Mouse (Mus musculus) kidney, embryonic 14.5 days (tissue): ENCODE data around the gene Slc25a3. TPM values are rescaled to one million over a fixed set of nuclear protein-coding genes. Genes with fewer than 3 reads are reported as not detected.

ENCODE experiments used
- ATAC-seq: fragments of 200-750 bp; cut with Nextera tagmentation; 2 replicates; pipeline ENCODE4 v1.8.0; 2017; ENCODE audit warnings: moderate number of reproducible peaks, mild to moderate bottlenecking, moderate TSS enrichment, moderate library complexity; ENCODE audit not compliant: low FRiP score, low TSS enrichment
- H3K27ac ChIP-seq: fragments of 300-500 bp; sonication (generic); 2 replicates; pipeline ENCODE4 v1.5.1; 2014; ENCODE audit warnings: low read depth, mild to moderate bottlenecking, low read length, moderate library complexity, mixed read lengths
- H3K27me3 ChIP-seq: fragments of 300-500 bp; sonication (generic); 2 replicates; pipeline ENCODE4 v1.6.1; 2014; ENCODE audit warnings: mild to moderate bottlenecking, low read length; ENCODE audit not compliant: control insufficient read depth, insufficient read depth
- H3K36me3 ChIP-seq: fragments of 300-500 bp; sonication (generic); 2 replicates; pipeline ENCODE4 v1.6.1; 2014; ENCODE audit warnings: low read length, mixed read lengths; ENCODE audit not compliant: control insufficient read depth, insufficient read depth
- H3K4me1 ChIP-seq: fragments of 300-500 bp; sonication (generic); 2 replicates; pipeline ENCODE4 v1.6.1; 2014; ENCODE audit warnings: low read length, mixed read lengths; ENCODE audit not compliant: control insufficient read depth, insufficient read depth
- H3K4me2 ChIP-seq: fragments of 300-500 bp; sonication (generic); replicated peaks from 2 replicates; pipeline ENCODE4 v1.6.1; 2014; ENCODE audit warnings: low read depth, mild to moderate bottlenecking, low read length
- H3K4me3 ChIP-seq: fragments of 300-500 bp; sonication (generic); 2 replicates; pipeline ENCODE4 v1.5.1; 2014; ENCODE audit warnings: mild to moderate bottlenecking, low read length
- H3K9ac ChIP-seq: fragments of 300-500 bp; sonication (generic); 2 replicates; pipeline ENCODE4 v1.6.1; 2014; ENCODE audit warnings: low read depth, mild to moderate bottlenecking, low read length, moderate library complexity
- H3K9me3 ChIP-seq: fragments of 300-500 bp; sonication (generic); 2 replicates; pipeline ENCODE4 v1.6.1; 2016; ENCODE audit warnings: low read length; ENCODE audit not compliant: control insufficient read depth
- WGBS: fragments of 180-500 bp; shearing (Covaris S2); extraction: QIAGEN DNeasy Blood & Tissue Kit; methylation state at CpG from one replicate; pipeline ENCODE4 v1.1.7; 2014; 5-methylcytosine and 5-hydroxymethylcytosine counted together
- polyA plus RNA-seq: library from polyadenylated mRNA; unstranded; fragments of >200 nt; fragmentation: Nextera tagmentation; extraction: Ambion mirVana; gene quantifications from 2 replicates; pipeline ENCODE4 v1.2.1, GENCODE M21; 2014

The Slc25a3 gene
- polyA plus RNA-seq, 1 experiment from 2014 or later, result 625 TPM

- Histone ChIP-seq H3K27ac (no peak overlapping the region), H3K36me3 (peaks cover 49% of the 10 kb centered on the region), H3K4me3 (no peak overlapping the region), H3K9ac (no peak overlapping the region), H3K4me1 (no peaks in the 10 kb centered on the region), H3K9me3 (no peaks in the 10 kb centered on the region), H3K4me2 (no peak overlapping the region), H3K27me3 (no peaks in the 10 kb centered on the region)
- 97% methylated on average over 7 of the region's 7 CpGs for WGBS
- no peak for ATAC-seq
Observed at GRCm38 (mm10) chr10:91145413-91145812, 21.6 kb upstream of the Slc25a3 start.

- H3K27ac ChIP-seq, result no peak overlapping the region
- H3K9ac ChIP-seq, result no peak overlapping the region
- H3K4me2 ChIP-seq, result no peak overlapping the region
- 73% methylated on average over 18 of the region's 18 CpGs for WGBS
- no peaks in the 10 kb centered on the region for H3K27me3 ChIP-seq
- H3K9me3 ChIP-seq, result no peaks in the 10 kb centered on the region
- no peaks in the 10 kb centered on the region for H3K4me1 ChIP-seq
- no peak overlapping the region for H3K4me3 ChIP-seq
- H3K36me3 ChIP-seq, result peaks cover 30% of the 10 kb centered on the region
- ATAC-seq, result no peak
Observed at GRCm38 (mm10) chr10:91143313-91144230, 19.7 kb upstream of the Slc25a3 start.

- no peak for ATAC-seq
- H3K4me1 ChIP-seq, result no peaks in the 10 kb centered on the region
- 58% methylated on average over 10 of the region's 10 CpGs for WGBS
- no peak overlapping the region for H3K4me2 ChIP-seq
- H3K9me3 ChIP-seq, result no peaks in the 10 kb centered on the region
- no peak overlapping the region for H3K27ac ChIP-seq
- peaks cover 26% of the 10 kb centered on the region for H3K36me3 ChIP-seq
- H3K4me3 ChIP-seq, result no peak overlapping the region
- H3K27me3 ChIP-seq, result no peaks in the 10 kb centered on the region
- H3K9ac ChIP-seq, result no peak overlapping the region
Observed at GRCm38 (mm10) chr10:91142654-91143191, 18.9 kb upstream of the Slc25a3 start.

- Histone ChIP-seq H3K9me3 (no peaks in the 10 kb centered on the region), H3K27ac (no peak overlapping the region), H3K27me3 (no peaks in the 10 kb centered on the region), H3K4me3 (no peak overlapping the region), H3K36me3 (peaks cover 16% of the 10 kb centered on the region), H3K4me2 (no peak overlapping the region), H3K4me1 (no peaks in the 10 kb centered on the region), H3K9ac (no peak overlapping the region)
- no peak; the same call in 1 of the 2 replicates for ATAC-seq
- WGBS, result 45% methylated on average over 2 of the region's 2 CpGs
Observed at GRCm38 (mm10) chr10:91141564-91141963, 17.7 kb upstream of the Slc25a3 start.

- Histone ChIP-seq H3K36me3 (no peaks in the 10 kb centered on the region), H3K9ac (no peak overlapping the region), H3K27ac (no peak overlapping the region), H3K4me1 (no peaks in the 10 kb centered on the region), H3K4me2 (no peak overlapping the region), H3K27me3 (no peaks in the 10 kb centered on the region), H3K4me3 (no peak overlapping the region), H3K9me3 (no peaks in the 10 kb centered on the region)
- 90% methylated on average over 14 of the region's 14 CpGs for WGBS
- no peak for ATAC-seq
Observed at GRCm38 (mm10) chr10:91139148-91139766, 15.4 kb upstream of the Slc25a3 start.

GRCm38 (mm10) chr10:91138317-91138716, 14.5 kb upstream of the Slc25a3 start:
- Histone ChIP-seq H3K4me2 (no peak overlapping the region), H3K4me1 (no peaks in the 10 kb centered on the region), H3K9me3 (no peaks in the 10 kb centered on the region), H3K9ac (no peak overlapping the region), H3K4me3 (no peak overlapping the region), H3K27ac (no peak overlapping the region), H3K27me3 (no peaks in the 10 kb centered on the region), H3K36me3 (no peaks in the 10 kb centered on the region)
- ATAC-seq, result no peak
- WGBS, result 62% methylated on average over 3 of the region's 3 CpGs

GRCm38 (mm10) chr10:91137400-91137799, 13.5 kb upstream of the Slc25a3 start:
- WGBS, result 78% methylated on average over 9 of the region's 9 CpGs
- ATAC-seq, result no peak

GRCm38 (mm10) chr10:91135302-91135972, 11.6 kb upstream of the Slc25a3 start:
- Histone ChIP-seq H3K4me2 (no peak overlapping the region), H3K4me3 (no peak overlapping the region), H3K9ac (no peak overlapping the region), H3K27me3 (no peaks in the 10 kb centered on the region), H3K36me3 (no peaks in the 10 kb centered on the region), H3K9me3 (no peaks in the 10 kb centered on the region), H3K27ac (no peak overlapping the region), H3K4me1 (no peaks in the 10 kb centered on the region)
- 83% methylated on average over 7 of the region's 7 CpGs for WGBS
- no peak for ATAC-seq

More at GRCm38 (mm10) chr10:91137400-91137799, 13.5 kb upstream of the Slc25a3 start:
- H3K9me3 ChIP-seq, result no peaks in the 10 kb centered on the region
- no peak overlapping the region for H3K4me2 ChIP-seq
- no peak overlapping the region for H3K4me3 ChIP-seq
- H3K4me1 ChIP-seq, result no peaks in the 10 kb centered on the region
- no peak overlapping the region for H3K9ac ChIP-seq
- H3K36me3 ChIP-seq, result no peaks in the 10 kb centered on the region
- H3K27me3 ChIP-seq, result no peaks in the 10 kb centered on the region
- H3K27ac ChIP-seq, result no peak overlapping the region
